In the genomic region with DNA sequence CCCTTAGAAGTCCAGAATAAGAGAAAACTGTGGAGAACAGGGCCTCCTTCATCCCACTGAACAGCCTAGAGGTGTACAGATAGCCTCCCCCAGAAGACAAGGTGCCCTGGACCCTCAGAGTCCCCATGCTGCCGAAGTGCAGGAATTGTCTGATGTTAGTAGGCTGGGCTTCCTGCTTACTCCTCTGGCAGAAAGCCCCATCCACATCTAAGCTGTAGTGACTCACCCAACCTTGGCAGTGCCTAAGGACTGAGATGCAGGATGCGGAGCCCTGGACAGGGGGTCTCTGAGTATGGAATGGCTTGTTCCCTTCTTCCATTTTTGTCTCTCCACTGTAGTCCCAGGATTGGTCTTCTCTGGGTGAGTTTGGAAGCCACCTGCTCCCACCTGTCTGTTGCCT, we compare ENCODE assay signal across 17 mouse cellular contexts.
A peak's percentile ranks its signal among the peaks of the same experiment; 100 is the strongest.
DNase-seq lines count a peak whose midpoint lies in the region; ATAC-seq lines count a peak whose summit lies in the region.
"Had no signal": no experiment of that assay in that cellular context is flagged by ENCODE, and none has a peak within 500 bp of the region (broad histone marks: within the 10 kb centered on the region; RNA-seq: fewer than 3 reads in every experiment).

No protein-coding gene starts in this region.

- peak; percentile 60 for DNase-seq in adrenal gland, adult 2 months
- no peak for DNase-seq in adrenal gland, postnatal 25 days
- peak; percentile 38 for DNase-seq in 3134 (ENCODE audit: extremely low read depth, insufficient read length, low spot score)
- peak; percentile 27 for DNase-seq in adrenal gland, adult 8-10 months
- no peak for DNase-seq in liver, embryonic 13.5 days
- no peak for DNase-seq in urinary bladder, postnatal 4 days (ENCODE audit: low spot score in 2 of 2)
- no peak for DNase-seq in frontal cortex, postnatal 25 days (ENCODE audit: low spot score in 2 of 2)
- no peak for DNase-seq in thymus, postnatal 10 days (ENCODE audit: low spot score in 2 of 2)

- WGBS in liver, embryonic 13.5 days (ENCODE audit: insufficient replicate concordance) = 81% methylated on average over 2 of the region's 2 CpGs

- H3K4me2 ChIP-seq in liver, embryonic 13.5 days = peak overlapping the region; percentile 56
- H3K4me2 ChIP-seq: heart, embryonic 12.5 days; hindbrain, embryonic 12.5 days; kidney, embryonic 15.5 days; limb, embryonic 12.5 days; lung, embryonic 14.5 days; midbrain, embryonic 12.5 days; neural tube, embryonic 13.5 days had no signal

- peak overlapping the region; percentile 86 for H3K27ac ChIP-seq in liver, embryonic 13.5 days
- H3K27ac ChIP-seq: gastrocnemius, adult 2 months; hindbrain, embryonic 12.5 days; kidney, embryonic 15.5 days; limb, embryonic 12.5 days; midbrain, embryonic 12.5 days; neural tube, embryonic 13.5 days had no signal

- ATAC-seq in liver, embryonic 13.5 days (ENCODE audit: low read depth) = peak; percentile 14

- H3K27me3 ChIP-seq in liver, embryonic 13.5 days = no peaks in the 10 kb centered on the region
- H3K27me3 ChIP-seq: CH12.LX; hindbrain, embryonic 12.5 days; kidney, embryonic 15.5 days; limb, embryonic 12.5 days had no signal

- peaks cover 57% of the 10 kb centered on the region for H3K36me3 ChIP-seq in liver, embryonic 13.5 days
- H3K36me3 ChIP-seq: heart, embryonic 12.5 days; hindbrain, embryonic 12.5 days; kidney, embryonic 15.5 days; limb, embryonic 12.5 days; midbrain, embryonic 12.5 days; neural tube, embryonic 13.5 days had no signal

- H3K4me3 ChIP-seq in liver, embryonic 13.5 days (replicated peaks) = no peak overlapping the region
- H3K4me3 ChIP-seq: gastrocnemius, adult 2 months; heart, embryonic 12.5 days; hindbrain, embryonic 12.5 days; kidney, embryonic 15.5 days; limb, embryonic 12.5 days; midbrain, embryonic 12.5 days; neural tube, embryonic 13.5 days had no signal

- H3K9me3 ChIP-seq in liver, embryonic 13.5 days (replicated peaks) = no peaks in the 10 kb centered on the region
- H3K9me3 ChIP-seq: heart, embryonic 12.5 days; hindbrain, embryonic 12.5 days; kidney, embryonic 15.5 days; limb, embryonic 12.5 days; midbrain, embryonic 12.5 days; neural tube, embryonic 13.5 days had no signal

- peaks cover 42% of the 10 kb centered on the region for H3K4me1 ChIP-seq in liver, embryonic 13.5 days (replicated peaks)
- H3K4me1 ChIP-seq: kidney, embryonic 15.5 days had no signal

- peak overlapping the region; percentile 3; the same call in 1 of the 2 replicates for H3K9ac ChIP-seq in liver, embryonic 13.5 days
- H3K9ac ChIP-seq: heart, embryonic 12.5 days; hindbrain, embryonic 12.5 days; kidney, embryonic 15.5 days; limb, embryonic 12.5 days; lung, embryonic 14.5 days; midbrain, embryonic 12.5 days; neural tube, embryonic 13.5 days had no signal

Comparison
In these comparisons a context has a peak if more than half of its experiments do, and no peak if none do; other contexts are left out.
1. DNase-seq: peak in adrenal gland, adult 2 months (single experiment), 3134 (single experiment) and adrenal gland, adult 8-10 months (single experiment); none in adrenal gland, postnatal 25 days (single experiment), liver, embryonic 13.5 days (single experiment), urinary bladder, postnatal 4 days (0 of 2), frontal cortex, postnatal 25 days (0 of 2) and thymus, postnatal 10 days (0 of 2).